Mouse (Mus musculus) limb, embryonic 11.5 days (tissue): Measurements from ENCODE around the gene Cx3cr1. TPM values are rescaled to one million over a fixed set of nuclear protein-coding genes. Genes with fewer than 3 reads are reported as not detected.

Experiments
- ATAC-seq: fragments of 200-750 bp; cut with Nextera tagmentation; 2 replicates; pipeline ENCODE4 v1.8.0; 2017; ENCODE audit warnings: low read depth; ENCODE audit not compliant: insufficient number of reproducible peaks, low FRiP score, low TSS enrichment
- DNase-seq: peaks from one replicate; pipeline ENCODE4 v3.0.0-alpha.2; 2015; ENCODE audit warnings: low spot score
- H3K27ac ChIP-seq: fragments of 300-500 bp; sonication (generic); replicated peaks from 2 replicates; pipeline ENCODE4 v1.5.1; 2014; ENCODE audit warnings: low read depth, mild to moderate bottlenecking, low read length
- H3K27me3 ChIP-seq: fragments of 300-500 bp; sonication (generic); 2 replicates; pipeline ENCODE4 v1.6.1; 2014; ENCODE audit warnings: mild to moderate bottlenecking, low read length, mixed read lengths; ENCODE audit not compliant: control insufficient read depth, insufficient read depth
- H3K36me3 ChIP-seq: fragments of 300-500 bp; sonication (generic); 2 replicates; pipeline ENCODE4 v1.6.1; 2014; ENCODE audit warnings: mild to moderate bottlenecking, low read length, moderate library complexity, mixed read lengths; ENCODE audit not compliant: control insufficient read depth, insufficient read depth
- H3K4me1 ChIP-seq: fragments of 300-500 bp; sonication (generic); 2 replicates; pipeline ENCODE4 v1.6.1; 2014; ENCODE audit warnings: low read length, mixed read lengths; ENCODE audit not compliant: control insufficient read depth, insufficient read depth
- H3K4me2 ChIP-seq: fragments of 300-500 bp; sonication (generic); 2 replicates; pipeline ENCODE4 v1.6.1; 2014; ENCODE audit warnings: low read depth, mild to moderate bottlenecking, moderate library complexity; ENCODE audit not compliant: severe bottlenecking
- H3K4me3 ChIP-seq: fragments of 300-500 bp; sonication (generic); 2 replicates; pipeline ENCODE4 v1.5.1; 2014; ENCODE audit warnings: low read depth, low read length
- H3K9ac ChIP-seq: fragments of 300-500 bp; sonication (generic); 2 replicates; pipeline ENCODE4 v1.6.1; 2014; ENCODE audit warnings: mild to moderate bottlenecking, low read length
- H3K9me3 ChIP-seq: fragments of 300-500 bp; sonication (generic); 2 replicates; pipeline ENCODE4 v1.6.1; 2016; ENCODE audit warnings: low read length; ENCODE audit not compliant: control insufficient read depth
- WGBS: fragments of 180-500 bp; shearing (Covaris S2); extraction: QIAGEN DNeasy Blood & Tissue Kit; methylation state at CpG from one replicate; pipeline ENCODE4 v1.1.7; 2014; 5-methylcytosine and 5-hydroxymethylcytosine counted together
- polyA plus RNA-seq: library from polyadenylated mRNA; unstranded; fragments of >200 nt; fragmentation: Nextera tagmentation; extraction: Ambion mirVana; gene quantifications from 2 replicates; pipeline ENCODE4 v1.2.1, GENCODE M21; 2014

The Cx3cr1 gene
- polyA plus RNA-seq, 1 experiment from 2014 or later: 2.5 TPM

- Histone ChIP-seq H3K36me3 (peaks cover 11% of the 10 kb centered on the region), H3K4me3 (no peak overlapping the region), H3K4me2 (no peak overlapping the region), H3K27ac (no peak overlapping the region), H3K9me3 (no peaks in the 10 kb centered on the region), H3K27me3 (no peaks in the 10 kb centered on the region), H3K4me1 (peaks cover 49% of the 10 kb centered on the region), H3K9ac (no peak overlapping the region)
- ATAC-seq (no peak), DNase-seq (no peak)
- 47% methylated on average over 5 of the region's 5 CpGs for WGBS
Observed at GRCm38 (mm10) chr9:119977557-119978060, 92.1 kb downstream of the Cx3cr1 start.

GRCm38 (mm10) chr9:119976704-119977556 is 92.7 kb downstream of the Cx3cr1 start:
- ATAC-seq (no peak), DNase-seq (no peak)
- peaks cover 14% of the 10 kb centered on the region for H3K36me3 ChIP-seq
- 0 out of 2 replicates have a peak overlapping the region, but pooled peaks have one; percentile 36 for H3K27ac ChIP-seq
- peaks cover 42% of the 10 kb centered on the region for H3K4me1 ChIP-seq
- 45% methylated on average over 16 of the region's 17 CpGs for WGBS
- no peak overlapping the region for H3K9ac ChIP-seq
- H3K4me2 ChIP-seq: no peak overlapping the region
- no peak overlapping the region for H3K4me3 ChIP-seq
- no peaks in the 10 kb centered on the region for H3K27me3 ChIP-seq
- H3K9me3 ChIP-seq: no peaks in the 10 kb centered on the region

- Histone ChIP-seq H3K9ac (no peak overlapping the region), H3K27ac (no peak overlapping the region), H3K36me3 (peaks cover 14% of the 10 kb centered on the region), H3K9me3 (no peaks in the 10 kb centered on the region), H3K27me3 (no peaks in the 10 kb centered on the region), H3K4me1 (peaks cover 27% of the 10 kb centered on the region), H3K4me2 (no peak overlapping the region), H3K4me3 (no peak overlapping the region)
- ATAC-seq: no peak
- WGBS: 98% methylated on average over 4 of the region's 4 CpGs
- DNase-seq: no peak
Observed at GRCm38 (mm10) chr9:119975286-119975685, 94.4 kb downstream of the Cx3cr1 start.

GRCm38 (mm10) chr9:119974609-119975008 is 95.1 kb downstream of the Cx3cr1 start:
- ATAC-seq (no peak), DNase-seq (no peak)
- Histone ChIP-seq H3K9me3 (no peaks in the 10 kb centered on the region), H3K4me3 (no peak overlapping the region), H3K27me3 (no peaks in the 10 kb centered on the region), H3K4me2 (no peak overlapping the region), H3K27ac (no peak overlapping the region), H3K4me1 (peaks cover 23% of the 10 kb centered on the region), H3K36me3 (peaks cover 14% of the 10 kb centered on the region), H3K9ac (no peak overlapping the region)
- 87% methylated on average over 5 of the region's 5 CpGs for WGBS

- Histone ChIP-seq H3K27me3 (no peaks in the 10 kb centered on the region), H3K36me3 (peaks cover 14% of the 10 kb centered on the region), H3K9me3 (no peaks in the 10 kb centered on the region), H3K27ac (no peak overlapping the region), H3K4me1 (peaks cover 21% of the 10 kb centered on the region), H3K9ac (no peak overlapping the region), H3K4me3 (no peak overlapping the region), H3K4me2 (no peak overlapping the region)
- DNase-seq: no peak
- ATAC-seq: no peak
- WGBS: 92% methylated on average over 27 of the region's 27 CpGs
Observed at GRCm38 (mm10) chr9:119973869-119974520, 95.7 kb downstream of the Cx3cr1 start.

GRCm38 (mm10) chr9:119973281-119973680 is 96.4 kb downstream of the Cx3cr1 start:
- Histone ChIP-seq H3K9ac (no peak overlapping the region), H3K4me1 (peaks cover 15% of the 10 kb centered on the region), H3K4me2 (no peak overlapping the region), H3K36me3 (peaks cover 14% of the 10 kb centered on the region), H3K9me3 (no peaks in the 10 kb centered on the region), H3K27ac (no peak overlapping the region), H3K27me3 (no peaks in the 10 kb centered on the region), H3K4me3 (no peak overlapping the region)
- ATAC-seq: no peak
- no peak for DNase-seq
- WGBS: 94% methylated on average over 23 of the region's 23 CpGs

- ATAC-seq (no peak), DNase-seq (no peak)
- H3K9me3 ChIP-seq: no peaks in the 10 kb centered on the region
- no peak overlapping the region for H3K4me2 ChIP-seq
- WGBS: 89% methylated on average over 12 of the region's 12 CpGs
- H3K27ac ChIP-seq: no peak overlapping the region
- H3K4me1 ChIP-seq: peaks cover 11% of the 10 kb centered on the region
- no peak overlapping the region for H3K4me3 ChIP-seq
- H3K36me3 ChIP-seq: peaks cover 14% of the 10 kb centered on the region
- no peak overlapping the region for H3K9ac ChIP-seq
- H3K27me3 ChIP-seq: no peaks in the 10 kb centered on the region
Observed at GRCm38 (mm10) chr9:119972582-119972981, 97.1 kb downstream of the Cx3cr1 start.

GRCm38 (mm10) chr9:119972166-119972565 is 97.5 kb downstream of the Cx3cr1 start:
- 97% methylated on average over 10 of the region's 10 CpGs for whole genome bisulfite sequencing
- DNase-seq (no peak), ATAC-seq (no peak)
- no peak overlapping the region for H3K4me3 ChIP-seq
- no peak overlapping the region for H3K9ac ChIP-seq
- peaks cover 14% of the 10 kb centered on the region for H3K36me3 ChIP-seq
- peaks cover 7% of the 10 kb centered on the region for H3K4me1 ChIP-seq
- H3K27ac ChIP-seq: no peak overlapping the region
- H3K27me3 ChIP-seq: no peaks in the 10 kb centered on the region
- H3K9me3 ChIP-seq: no peaks in the 10 kb centered on the region
- H3K4me2 ChIP-seq: no peak overlapping the region
